Mouse (Mus musculus): Measurements from ENCODE around the gene Car4. TPM values are rescaled to one million over a fixed set of nuclear protein-coding genes. Genes with fewer than 3 reads are reported as not detected.
A peak's percentile ranks its signal among the peaks of the same experiment; 100 is the strongest.

Gene Car4
- polyA plus RNA-seq (2012; rRNA removed): 1.9 and 2.0 TPM in 2 replicates

DNA sequence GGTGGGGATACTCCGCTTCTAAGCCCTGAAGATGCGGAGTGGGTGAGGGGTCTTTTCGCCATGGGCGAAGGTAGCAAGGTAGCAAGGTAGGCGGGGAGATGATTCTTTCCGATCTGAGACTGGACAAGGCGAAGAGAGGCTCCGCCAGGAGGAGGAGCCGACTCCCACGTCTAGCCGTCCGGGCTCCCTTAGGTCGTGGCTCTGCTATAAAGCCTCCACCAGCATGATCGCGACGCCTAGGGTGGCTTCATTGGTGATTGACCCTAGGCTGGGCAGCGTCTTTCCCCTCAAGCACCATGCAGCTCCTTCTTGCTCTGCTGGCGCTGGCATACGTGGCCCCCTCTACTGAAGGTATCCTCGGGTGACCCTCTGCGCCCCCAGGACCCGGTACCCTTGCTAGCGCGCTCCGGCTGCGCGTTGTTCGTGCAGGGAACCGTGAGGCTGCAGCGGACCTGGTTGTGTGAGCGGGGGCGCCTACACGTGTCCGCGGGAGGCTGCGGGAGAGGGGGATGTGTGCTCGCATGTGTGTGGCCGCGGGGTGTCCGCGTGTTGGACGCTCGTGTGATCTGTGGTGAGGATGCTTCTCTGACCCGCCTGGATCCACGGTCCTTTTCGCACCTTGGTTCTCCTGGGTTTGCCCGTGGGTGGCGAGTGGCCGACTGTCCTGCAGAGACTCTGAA, at the start of gene Car4:
TSS of gene Car4 (plus strand) at position 196 of the 680 bp plus-strand sequence.
- TF ChIP-seq POLR2A (IDR thresholded peaks at IDR 0.05; ENCODE audit: borderline replicate concordance, extremely low read depth, insufficient read depth, insufficient read length, poor library complexity, severe bottlenecking) (no peak), CTCF (IDR thresholded peaks at IDR 0.05; ENCODE audit: borderline replicate concordance, extremely low read depth, insufficient read depth, insufficient read length) (no peak)
- no peak for DNase-seq (ENCODE audit: low read depth)

DNA sequence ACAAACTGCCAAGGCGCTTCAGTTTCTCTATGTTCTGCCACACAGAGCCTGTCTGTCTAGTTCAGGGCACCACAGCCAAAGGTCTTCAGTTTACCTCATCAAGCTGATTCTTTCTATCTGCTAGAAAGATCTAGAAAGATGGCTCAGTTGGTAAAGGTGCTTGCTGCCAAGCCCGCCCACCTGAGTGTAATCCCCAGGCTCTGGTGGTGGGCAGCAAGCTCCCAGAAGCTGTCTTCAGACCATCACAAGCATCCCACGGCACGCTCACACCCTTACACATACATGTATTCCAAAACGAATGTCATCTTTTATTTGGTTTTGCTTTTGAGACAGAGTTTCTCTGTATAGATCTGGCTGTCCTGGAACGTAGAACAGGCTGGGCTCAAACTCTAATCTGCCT, 49.1 kb upstream of the Car4 start:
- TF ChIP-seq POLR2A (IDR thresholded peaks at IDR 0.05; ENCODE audit: borderline replicate concordance, extremely low read depth, insufficient read depth, insufficient read length, poor library complexity, severe bottlenecking): no peak
- no peak for TF ChIP-seq CTCF (IDR thresholded peaks at IDR 0.05; ENCODE audit: borderline replicate concordance, extremely low read depth, insufficient read depth, insufficient read length)
- DNase-seq (ENCODE audit: low read depth): no peak

DNA sequence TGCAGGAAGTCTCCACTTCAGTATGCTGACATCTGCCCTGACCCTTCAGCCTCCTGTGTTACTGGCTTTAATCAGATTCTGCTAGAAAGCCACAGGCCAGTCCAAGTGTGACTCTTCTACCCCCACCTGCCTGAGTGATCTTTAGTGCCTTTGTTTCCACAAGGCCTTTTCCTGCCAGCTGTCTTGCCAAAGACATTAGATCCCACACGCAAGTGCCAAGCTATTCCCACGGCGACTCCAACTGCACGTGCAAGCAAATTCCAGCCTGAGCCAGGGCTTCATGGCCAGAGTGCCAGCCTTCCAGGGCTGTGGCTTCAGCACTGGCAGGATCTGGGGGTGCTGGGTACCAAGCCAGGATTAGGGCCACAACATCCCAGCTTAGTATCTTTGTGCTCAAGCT, 47.2 kb upstream of the Car4 start:
- DNase-seq (ENCODE audit: low read depth): peak; percentile 4

DNA sequence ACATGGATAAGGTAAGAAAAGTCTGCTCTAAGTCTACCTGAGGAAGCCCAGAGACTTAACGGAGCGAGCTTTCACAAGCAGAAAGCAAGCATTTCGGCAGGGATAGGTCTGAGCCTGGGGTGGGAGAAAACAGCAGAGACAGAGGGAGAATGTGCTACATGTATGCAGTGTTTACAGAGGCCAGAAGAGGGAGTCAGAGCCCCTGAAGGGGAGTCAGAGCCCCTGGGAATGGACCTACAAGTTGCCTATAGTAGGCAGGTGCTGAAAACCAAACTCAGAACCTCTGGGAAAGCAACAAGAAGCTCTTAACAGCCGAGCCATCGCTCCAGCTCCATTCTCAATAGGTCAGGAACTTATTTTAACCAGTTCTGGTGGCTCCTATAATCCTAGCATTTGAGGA, 42.9 kb upstream of the Car4 start:
- DNase-seq (ENCODE audit: low read depth): no peak
- peak; percentile 5; the same call in 1 of the 2 replicates for TF ChIP-seq CTCF (IDR thresholded peaks at IDR 0.05; ENCODE audit: borderline replicate concordance, extremely low read depth, insufficient read depth, insufficient read length)
- TF ChIP-seq POLR2A (IDR thresholded peaks at IDR 0.05; ENCODE audit: borderline replicate concordance, extremely low read depth, insufficient read depth, insufficient read length, poor library complexity, severe bottlenecking): no peak

More for the DNA sequence above, 47.2 kb upstream of the Car4 start:
- TF ChIP-seq CTCF (IDR thresholded peaks at IDR 0.05; ENCODE audit: borderline replicate concordance, extremely low read depth, insufficient read depth, insufficient read length): no peak
- TF ChIP-seq POLR2A (IDR thresholded peaks at IDR 0.05; ENCODE audit: borderline replicate concordance, extremely low read depth, insufficient read depth, insufficient read length, poor library complexity, severe bottlenecking): no peak

DNA sequence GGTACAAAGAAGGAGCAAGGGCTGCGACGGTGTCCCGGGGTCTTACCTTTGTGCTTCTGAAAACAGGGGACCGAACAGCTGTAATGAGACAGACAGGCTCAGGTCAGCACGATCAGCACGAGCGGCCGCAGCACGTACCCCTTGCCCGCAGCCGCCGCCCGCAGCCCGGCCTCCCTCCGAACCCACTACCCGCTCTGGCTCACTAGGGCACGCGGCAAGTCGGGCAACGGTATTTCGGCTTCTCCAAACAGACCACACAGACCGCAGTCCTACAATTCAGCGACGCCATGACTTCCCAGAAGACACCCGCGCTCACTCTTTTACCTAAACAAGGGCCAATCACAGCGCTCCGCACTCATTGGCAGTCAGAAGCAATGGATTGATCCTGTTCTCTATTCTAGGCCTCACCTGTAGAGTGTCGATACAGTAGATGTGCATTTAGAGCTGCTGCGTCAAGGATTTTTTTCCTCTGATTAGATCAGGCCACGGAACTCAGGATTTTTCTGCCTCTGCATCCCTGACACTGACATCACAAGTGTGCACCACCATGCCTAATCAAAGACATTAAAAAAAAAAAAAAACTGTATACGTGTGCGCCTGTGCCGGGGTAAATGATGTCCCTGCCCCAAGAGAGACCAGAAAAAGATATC, 41.4 kb upstream of the Car4 start, which contains the start of gene Znhit3:
TSS of gene Znhit3 (minus strand) at position 314 of the 650 bp plus-strand sequence.
- peak; percentile 98 for DNase-seq (ENCODE audit: low read depth)
- TF ChIP-seq POLR2A (IDR thresholded peaks at IDR 0.05; ENCODE audit: borderline replicate concordance, extremely low read depth, insufficient read depth, insufficient read length, poor library complexity, severe bottlenecking) (peak; percentile 31; the same call in 1 of the 2 replicates), CTCF (IDR thresholded peaks at IDR 0.05; ENCODE audit: borderline replicate concordance, extremely low read depth, insufficient read depth, insufficient read length) (no peak)

DNA sequence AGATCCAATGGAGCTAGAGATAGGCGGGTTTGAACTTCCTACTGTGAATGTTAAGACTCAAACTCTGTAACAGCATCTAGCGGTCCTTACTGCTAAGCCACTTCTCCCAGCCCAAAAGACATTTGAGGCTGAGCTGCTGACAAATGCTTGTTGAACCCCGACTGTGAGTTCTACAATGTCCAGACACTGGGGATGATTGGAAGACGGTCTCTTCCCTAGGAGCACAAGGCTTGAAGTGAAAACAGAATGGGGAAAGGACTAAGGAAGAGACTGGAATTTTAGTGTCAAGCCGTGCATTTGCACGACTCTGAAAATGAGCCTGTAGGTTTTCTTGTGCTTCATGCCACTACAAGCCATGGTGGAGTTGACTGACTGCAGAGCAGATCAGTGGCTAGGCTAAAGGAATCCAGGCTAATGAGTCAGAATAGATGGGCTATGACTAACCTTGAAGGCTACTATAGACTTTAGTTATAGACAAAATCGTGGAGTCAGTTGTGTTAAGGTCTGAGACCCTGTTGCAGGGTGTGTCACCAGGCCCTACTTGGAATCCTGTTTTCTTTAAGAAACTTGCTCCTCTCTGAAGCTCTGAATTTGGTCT, 40.8 kb upstream of the Car4 start:
- TF ChIP-seq POLR2A (IDR thresholded peaks at IDR 0.05; ENCODE audit: borderline replicate concordance, extremely low read depth, insufficient read depth, insufficient read length, poor library complexity, severe bottlenecking) (no peak), CTCF (IDR thresholded peaks at IDR 0.05; ENCODE audit: borderline replicate concordance, extremely low read depth, insufficient read depth, insufficient read length) (no peak)
- DNase-seq (ENCODE audit: low read depth): no peak

DNA sequence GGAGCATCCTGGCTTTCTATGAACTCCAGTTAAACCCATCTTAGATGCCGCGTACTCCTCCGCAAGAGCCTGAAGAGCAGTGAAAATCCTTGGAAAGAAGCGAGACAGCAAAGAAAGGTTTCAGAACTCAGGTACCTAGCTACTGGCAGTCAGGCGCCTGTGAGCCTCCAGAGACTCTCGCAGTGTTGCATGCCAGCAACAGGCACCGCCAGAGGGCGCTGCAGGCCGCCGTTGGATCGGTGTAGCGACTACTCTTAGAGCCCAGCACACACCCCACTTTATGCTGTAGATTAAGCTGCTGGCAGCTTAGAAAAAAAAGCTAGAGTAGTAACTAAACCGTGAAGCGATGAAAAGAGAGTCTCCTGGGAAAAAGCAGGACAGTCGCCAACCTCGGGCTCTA, 39.2 kb upstream of the Car4 start:
- TF ChIP-seq CTCF (IDR thresholded peaks at IDR 0.05; ENCODE audit: borderline replicate concordance, extremely low read depth, insufficient read depth, insufficient read length) (peak; percentile 97), POLR2A (IDR thresholded peaks at IDR 0.05; ENCODE audit: borderline replicate concordance, extremely low read depth, insufficient read depth, insufficient read length, poor library complexity, severe bottlenecking) (no peak)
- DNase-seq (ENCODE audit: low read depth): peak; percentile 88

DNA sequence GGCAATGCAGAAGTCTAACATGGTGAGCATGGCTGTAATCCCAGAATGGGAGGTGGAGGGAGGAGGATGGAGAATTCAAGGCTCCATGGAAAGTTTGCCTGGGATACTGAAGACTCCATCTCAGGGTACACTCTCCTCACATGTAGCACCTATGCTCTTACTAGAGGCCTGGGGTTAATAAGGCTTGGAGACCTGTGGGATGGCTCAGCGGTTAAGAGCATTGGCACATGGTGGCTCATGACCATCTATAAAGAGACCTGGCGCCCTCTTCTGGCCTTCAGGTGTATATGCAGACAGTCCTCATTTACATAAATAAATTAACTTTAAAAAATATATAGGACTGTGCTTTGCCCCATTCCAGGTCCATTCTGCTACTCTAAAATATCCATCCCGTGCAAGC, 38.3 kb upstream of the Car4 start:
- TF ChIP-seq CTCF (IDR thresholded peaks at IDR 0.05; ENCODE audit: borderline replicate concordance, extremely low read depth, insufficient read depth, insufficient read length): peak; percentile 47; the same call in 1 of the 2 replicates
- no peak for TF ChIP-seq POLR2A (IDR thresholded peaks at IDR 0.05; ENCODE audit: borderline replicate concordance, extremely low read depth, insufficient read depth, insufficient read length, poor library complexity, severe bottlenecking)
- peak; percentile 24 for DNase-seq (ENCODE audit: low read depth)

DNA sequence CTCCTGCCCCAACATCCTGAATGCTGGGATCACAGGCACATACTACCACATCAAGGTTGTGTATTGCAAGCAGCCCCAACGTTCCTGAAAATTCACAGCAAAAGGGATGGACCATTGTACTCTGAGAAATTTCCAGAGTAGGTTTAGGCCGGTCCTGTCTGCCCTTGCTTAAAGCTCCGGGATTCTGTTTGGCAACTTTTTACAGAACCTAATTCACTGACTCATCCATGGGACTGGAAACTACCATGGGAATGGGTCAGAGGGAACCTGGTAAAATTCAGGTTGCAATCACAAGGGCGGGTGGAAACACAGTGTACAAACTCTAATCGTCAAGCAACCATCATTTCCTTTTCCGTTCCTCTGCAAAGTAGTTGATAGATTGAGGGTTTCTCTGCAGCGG, 37.6 kb upstream of the Car4 start:
- no peak for DNase-seq (ENCODE audit: low read depth)
- TF ChIP-seq CTCF (IDR thresholded peaks at IDR 0.05; ENCODE audit: borderline replicate concordance, extremely low read depth, insufficient read depth, insufficient read length) (no peak), POLR2A (IDR thresholded peaks at IDR 0.05; ENCODE audit: borderline replicate concordance, extremely low read depth, insufficient read depth, insufficient read length, poor library complexity, severe bottlenecking) (no peak)

DNA sequence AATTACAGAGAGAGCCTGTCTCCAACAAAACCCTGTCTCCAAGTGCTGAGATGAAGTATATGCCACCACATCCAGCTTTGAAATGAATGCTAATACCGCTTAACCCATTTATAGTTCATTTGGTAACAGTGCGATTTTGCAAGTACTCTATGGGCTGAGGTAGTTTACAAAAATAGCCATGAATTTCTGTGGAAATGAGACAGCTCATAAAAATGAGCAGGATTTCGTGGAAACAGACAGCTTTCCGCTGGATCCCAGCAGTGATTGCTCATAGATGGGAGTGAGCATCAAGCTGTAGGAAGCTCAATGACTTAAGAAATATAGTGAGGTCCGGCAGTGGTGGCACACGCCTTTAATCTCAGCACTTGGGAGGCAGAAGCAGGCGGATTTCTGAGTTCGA, 36.6 kb upstream of the Car4 start:
- TF ChIP-seq POLR2A (IDR thresholded peaks at IDR 0.05; ENCODE audit: borderline replicate concordance, extremely low read depth, insufficient read depth, insufficient read length, poor library complexity, severe bottlenecking): no peak
- TF ChIP-seq CTCF (IDR thresholded peaks at IDR 0.05; ENCODE audit: borderline replicate concordance, extremely low read depth, insufficient read depth, insufficient read length): no peak
- DNase-seq (ENCODE audit: low read depth): no peak

DNA sequence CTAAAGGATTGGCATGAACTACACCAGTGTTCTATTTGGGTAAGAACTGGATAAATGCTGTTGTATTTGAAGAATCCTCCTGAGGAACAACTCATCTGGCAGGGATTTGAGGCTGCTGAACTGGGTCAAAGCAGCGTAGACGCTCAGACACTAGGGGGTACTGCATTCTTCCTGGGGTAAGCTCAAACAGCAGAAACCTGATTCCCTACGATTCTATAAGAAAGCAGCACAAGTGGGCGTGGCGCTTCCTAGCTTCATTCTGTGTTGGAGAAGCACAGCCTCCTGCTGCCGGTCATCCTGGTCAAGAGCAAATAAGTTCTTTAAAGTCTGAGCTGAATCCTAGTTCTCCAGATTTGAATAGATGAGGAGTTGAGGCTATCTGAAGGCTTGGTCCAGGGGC, 25.3 kb upstream of the Car4 start:
- DNase-seq (ENCODE audit: low read depth): no peak
- no peak for TF ChIP-seq POLR2A (IDR thresholded peaks at IDR 0.05; ENCODE audit: borderline replicate concordance, extremely low read depth, insufficient read depth, insufficient read length, poor library complexity, severe bottlenecking)
- no peak for TF ChIP-seq CTCF (IDR thresholded peaks at IDR 0.05; ENCODE audit: borderline replicate concordance, extremely low read depth, insufficient read depth, insufficient read length)

All from brain, embryonic 14.5 days (tissue).